Mouse (Mus musculus): ENCODE measurements around the gene Obsl1. TPM values are rescaled to one million over a fixed set of nuclear protein-coding genes. Genes with fewer than 3 reads are reported as not detected.

Gene Obsl1
- polyA plus RNA-seq, 1 experiment from 2014 or later: 17.9 TPM

DNA sequence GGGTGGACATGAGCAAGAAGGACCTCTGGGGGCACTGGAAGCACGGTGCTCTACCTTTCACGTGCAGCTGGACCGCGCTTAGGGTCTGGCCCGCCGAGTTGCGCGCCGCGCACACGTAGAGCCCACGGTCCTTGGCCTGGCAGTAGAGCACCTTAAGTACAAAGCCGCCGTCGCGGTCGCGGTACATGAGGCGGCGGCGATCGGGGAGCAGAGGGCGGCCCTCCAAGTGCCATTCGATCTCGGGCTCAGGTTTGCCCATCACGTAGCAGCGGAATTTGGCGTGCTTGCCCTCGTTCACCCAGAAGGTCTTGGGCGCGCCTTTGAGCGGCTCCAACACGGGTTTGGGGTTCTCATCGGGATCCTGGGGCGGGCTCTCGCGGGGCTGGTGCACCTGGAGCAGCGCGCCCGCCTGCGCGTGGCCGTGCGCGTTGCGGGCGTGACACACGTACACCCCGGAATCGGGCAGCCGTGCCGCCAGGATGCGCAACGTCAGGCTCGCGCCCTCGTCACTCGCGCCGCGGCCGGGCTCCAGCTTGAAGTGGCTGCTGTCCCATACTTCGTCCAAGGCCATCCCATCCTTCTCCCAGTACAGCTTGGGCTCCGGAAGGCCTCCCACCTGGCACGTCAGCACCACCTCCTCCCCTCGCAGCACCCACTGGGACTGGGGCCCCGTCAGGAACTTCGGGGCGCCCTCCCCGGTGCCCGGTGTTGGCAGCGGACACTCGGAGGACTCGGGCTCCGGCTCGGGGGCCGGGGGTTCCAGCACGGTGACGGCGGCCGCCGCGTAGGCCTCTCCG, 895 bp downstream of the Obsl1 start:
- peak overlapping the region; percentile 91 for H3K4me2 ChIP-seq (replicated peaks; ENCODE audit: low read depth)
- no peaks in the 10 kb centered on the region for H3K27me3 ChIP-seq (ENCODE audit: control insufficient read depth, insufficient read depth, low read length)
- DNase-seq (ENCODE audit: low spot score) (peak; percentile 81), ATAC-seq (ENCODE audit: low FRiP score, low TSS enrichment) (peak; percentile 76)
- peak overlapping the region; percentile 93 for H3K9ac ChIP-seq (ENCODE audit: low read length)
- WGBS: under 1% methylated on average over 72 of the region's 84 CpGs
- H3K9me3 ChIP-seq (ENCODE audit: control insufficient read depth, low read length): no peaks in the 10 kb centered on the region
- TF ChIP-seq EP300 (optimal IDR thresholded peaks at IDR 0.05): no peak
- TF ChIP-seq CTCF (IDR thresholded peaks at IDR 0.05; ENCODE audit: low read depth): 0 out of 2 replicates have a peak, but pooled peaks have one; percentile 29
- H3K27ac ChIP-seq (replicated peaks): peak overlapping the region; percentile 95
- H3K4me3 ChIP-seq (ENCODE audit: low read depth, low read length): peak overlapping the region; percentile 85
- peaks cover 10% of the 10 kb centered on the region for H3K36me3 ChIP-seq (ENCODE audit: control insufficient read depth, insufficient read depth, low read length)
- H3K4me1 ChIP-seq (replicated peaks; ENCODE audit: control insufficient read depth, insufficient read depth): no peaks in the 10 kb centered on the region

DNA sequence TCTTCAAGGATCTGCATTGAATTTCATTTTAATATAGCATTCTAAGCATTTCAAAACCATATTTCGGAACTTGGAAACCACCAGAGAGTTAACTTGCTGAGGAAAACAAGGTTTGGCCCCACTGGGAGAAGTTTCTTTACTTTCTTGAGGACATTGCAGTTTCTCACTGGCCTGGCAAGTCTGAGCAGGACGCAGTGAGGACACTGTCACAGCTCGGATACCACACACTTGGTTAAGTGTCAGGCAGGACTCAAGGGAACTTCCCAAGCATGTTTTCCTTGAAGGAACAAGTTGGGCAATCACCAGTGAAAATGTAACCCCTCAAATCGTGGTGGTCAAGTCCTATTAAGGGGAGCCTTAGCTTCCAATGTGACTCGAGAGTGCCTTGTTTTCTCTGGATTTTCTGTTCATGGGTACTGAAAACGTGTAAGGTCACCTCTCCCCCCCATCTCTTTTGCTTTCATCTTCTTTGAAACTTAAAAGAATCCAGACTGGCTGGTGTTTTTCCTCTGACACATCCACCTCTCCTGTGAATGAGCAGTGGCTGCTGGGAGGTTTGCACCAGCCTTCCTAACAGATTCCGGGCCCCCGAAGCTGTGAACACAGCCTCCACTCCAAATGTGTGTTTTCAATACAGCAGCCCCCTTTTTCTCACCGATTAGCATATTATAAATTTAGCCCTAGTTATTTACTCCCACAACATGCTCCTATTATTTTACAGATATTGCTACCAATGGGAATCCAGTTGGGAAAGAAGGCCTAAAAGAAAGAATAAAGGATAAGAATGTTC, 1.8 kb downstream of the Obsl1 start:
- no peak overlapping the region for H3K27ac ChIP-seq (replicated peaks)
- TF ChIP-seq EP300 (optimal IDR thresholded peaks at IDR 0.05) (no peak), CTCF (IDR thresholded peaks at IDR 0.05; ENCODE audit: low read depth) (no peak)
- 44% methylated on average over 9 of the region's 9 CpGs for WGBS

DNA sequence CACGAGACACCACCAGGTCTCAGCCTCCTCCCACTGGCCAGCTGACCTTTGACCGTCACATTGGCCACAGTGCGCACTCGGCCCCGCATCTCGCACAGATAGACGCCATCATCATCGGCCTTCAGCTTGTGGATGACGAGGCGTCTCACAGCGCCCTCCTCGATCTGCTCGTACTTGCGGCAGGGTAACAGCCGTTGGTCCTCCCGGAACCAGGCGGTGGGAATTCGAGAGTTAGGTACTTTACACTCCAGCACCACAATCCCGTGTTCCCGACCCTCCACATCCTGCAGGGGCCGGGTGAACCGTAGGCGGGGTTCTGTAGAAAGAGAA, 2.6 kb downstream of the Obsl1 start:
- Histone ChIP-seq H3K27ac (replicated peaks) (no peak overlapping the region), H3K4me3 (ENCODE audit: low read depth, low read length) (no peak overlapping the region), H3K9ac (ENCODE audit: low read length) (0 out of 2 replicates have a peak overlapping the region, but pooled peaks have one; percentile 23), H3K4me1 (replicated peaks; ENCODE audit: control insufficient read depth, insufficient read depth) (no peaks in the 10 kb centered on the region), H3K9me3 (ENCODE audit: control insufficient read depth, low read length) (no peaks in the 10 kb centered on the region), H3K4me2 (replicated peaks; ENCODE audit: low read depth) (no peak overlapping the region; the same call in 1 of the 2 replicates), H3K36me3 (ENCODE audit: control insufficient read depth, insufficient read depth, low read length) (peaks cover 15% of the 10 kb centered on the region), H3K27me3 (ENCODE audit: control insufficient read depth, insufficient read depth, low read length) (no peaks in the 10 kb centered on the region)
- DNase-seq (ENCODE audit: low spot score): no peak
- TF ChIP-seq CTCF (IDR thresholded peaks at IDR 0.05; ENCODE audit: low read depth): no peak
- 65% methylated on average over 23 of the region's 23 CpGs for WGBS
- ATAC-seq (ENCODE audit: low FRiP score, low TSS enrichment): no peak

More for the DNA sequence above, 1.8 kb downstream of the Obsl1 start:
- H3K9ac ChIP-seq (ENCODE audit: low read length): peak overlapping the region; percentile 93; the same call in 1 of the 2 replicates
- ATAC-seq (ENCODE audit: low FRiP score, low TSS enrichment) (no peak), DNase-seq (ENCODE audit: low spot score) (no peak)
- no peaks in the 10 kb centered on the region for H3K4me1 ChIP-seq (replicated peaks; ENCODE audit: control insufficient read depth, insufficient read depth)
- H3K4me3 ChIP-seq (ENCODE audit: low read depth, low read length): peak overlapping the region; percentile 85
- no peaks in the 10 kb centered on the region for H3K27me3 ChIP-seq (ENCODE audit: control insufficient read depth, insufficient read depth, low read length)
- H3K4me2 ChIP-seq (replicated peaks; ENCODE audit: low read depth): peak overlapping the region; percentile 91
- peaks cover 15% of the 10 kb centered on the region for H3K36me3 ChIP-seq (ENCODE audit: control insufficient read depth, insufficient read depth, low read length)
- H3K9me3 ChIP-seq (ENCODE audit: control insufficient read depth, low read length): no peaks in the 10 kb centered on the region

DNA sequence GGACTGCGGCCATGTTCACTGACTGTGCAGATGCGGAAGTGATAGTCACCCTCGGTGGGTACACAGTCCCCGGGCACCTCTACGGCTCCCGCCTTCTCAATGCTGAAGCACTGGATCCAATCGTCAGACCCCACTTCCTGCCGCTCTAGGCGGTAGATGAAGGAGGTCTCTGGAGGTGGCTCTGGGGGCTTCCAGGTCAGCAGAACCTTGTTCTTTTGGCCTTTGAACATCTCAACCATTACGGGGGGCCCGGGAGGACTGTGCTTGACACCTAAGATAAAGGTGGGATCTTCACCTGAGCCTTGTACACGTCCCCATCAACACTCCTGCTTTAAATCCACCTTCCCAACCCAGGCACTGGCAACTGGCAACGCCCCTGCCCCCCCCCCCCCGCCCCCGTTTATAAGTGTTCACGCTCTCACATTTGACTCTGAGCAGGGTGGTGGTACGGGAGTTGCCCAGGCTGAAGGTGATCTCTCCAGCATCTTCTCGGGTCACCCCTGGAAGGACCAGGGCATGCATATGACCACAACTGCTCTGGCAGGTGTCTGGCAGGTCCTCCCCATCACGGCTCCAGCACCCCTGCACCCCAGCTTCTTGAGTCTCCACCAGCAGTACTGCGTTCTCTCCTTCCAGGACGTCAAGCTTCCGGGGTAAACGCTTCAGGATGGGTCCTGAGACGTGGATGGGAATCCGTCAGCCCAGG, 3.2 kb downstream of the Obsl1 start:
- H3K4me1 ChIP-seq (replicated peaks; ENCODE audit: control insufficient read depth, insufficient read depth): no peaks in the 10 kb centered on the region
- 0 out of 2 replicates have a peak overlapping the region, but pooled peaks have one; percentile 23 for H3K9ac ChIP-seq (ENCODE audit: low read length)
- DNase-seq (ENCODE audit: low spot score) (no peak), ATAC-seq (ENCODE audit: low FRiP score, low TSS enrichment) (no peak)
- TF ChIP-seq CTCF (IDR thresholded peaks at IDR 0.05; ENCODE audit: low read depth) (no peak), EP300 (optimal IDR thresholded peaks at IDR 0.05) (no peak)
- H3K27ac ChIP-seq (replicated peaks): no peak overlapping the region
- peaks cover 16% of the 10 kb centered on the region for H3K36me3 ChIP-seq (ENCODE audit: control insufficient read depth, insufficient read depth, low read length)
- H3K27me3 ChIP-seq (ENCODE audit: control insufficient read depth, insufficient read depth, low read length): no peaks in the 10 kb centered on the region
- no peak overlapping the region for H3K4me3 ChIP-seq (ENCODE audit: low read depth, low read length)
- H3K4me2 ChIP-seq (replicated peaks; ENCODE audit: low read depth): no peak overlapping the region
- WGBS: 89% methylated on average over 22 of the region's 25 CpGs
- H3K9me3 ChIP-seq (ENCODE audit: control insufficient read depth, low read length): no peaks in the 10 kb centered on the region

DNA sequence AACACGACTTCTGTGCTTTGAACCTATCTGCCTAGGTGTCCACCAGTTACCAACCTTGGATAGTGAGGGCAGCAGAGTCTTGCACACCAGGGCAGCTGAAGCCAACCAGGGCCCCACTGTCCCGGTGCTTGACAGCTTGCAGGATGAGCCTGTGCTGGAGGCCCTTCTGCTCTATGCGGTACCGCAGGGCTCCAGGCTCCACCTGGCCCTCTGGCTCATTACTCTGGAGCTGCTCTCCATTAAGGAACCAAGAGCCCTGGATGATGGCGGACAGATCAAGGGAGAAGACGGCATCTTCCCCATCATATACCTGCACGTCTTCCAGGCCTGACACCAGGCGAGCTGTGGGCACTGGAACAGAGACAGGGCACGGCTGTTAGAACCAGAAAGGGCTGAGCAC, 4.3 kb downstream of the Obsl1 start:
- ATAC-seq (ENCODE audit: low FRiP score, low TSS enrichment) (no peak), DNase-seq (ENCODE audit: low spot score) (no peak)
- Histone ChIP-seq H3K9ac (ENCODE audit: low read length) (no peak overlapping the region), H3K4me1 (replicated peaks; ENCODE audit: control insufficient read depth, insufficient read depth) (no peaks in the 10 kb centered on the region), H3K4me2 (replicated peaks; ENCODE audit: low read depth) (no peak overlapping the region), H3K9me3 (ENCODE audit: control insufficient read depth, low read length) (no peaks in the 10 kb centered on the region), H3K27ac (replicated peaks) (no peak overlapping the region), H3K4me3 (ENCODE audit: low read depth, low read length) (no peak overlapping the region), H3K36me3 (ENCODE audit: control insufficient read depth, insufficient read depth, low read length) (peaks cover 18% of the 10 kb centered on the region), H3K27me3 (ENCODE audit: control insufficient read depth, insufficient read depth, low read length) (no peaks in the 10 kb centered on the region)
- 96% methylated on average over 9 of the region's 9 CpGs for WGBS
- TF ChIP-seq EP300 (optimal IDR thresholded peaks at IDR 0.05): no peak
